Mouse (Mus musculus) limb, embryonic 12.5 days (tissue): ENCODE data around the gene Ribc2. TPM values are rescaled to one million over a fixed set of nuclear protein-coding genes. Genes with fewer than 3 reads are reported as not detected.

Source experiments
- ATAC-seq: fragments of 200-750 bp; cut with Nextera tagmentation; 2 replicates; pipeline ENCODE4 v1.8.0; 2017; ENCODE audit warnings: low read depth, moderate TSS enrichment; ENCODE audit not compliant: insufficient number of reproducible peaks, insufficient read depth, low FRiP score, low TSS enrichment
- H3K27ac ChIP-seq: fragments of 300-500 bp; sonication (generic); 2 replicates; pipeline ENCODE4 v1.5.1; 2016; ENCODE audit warnings: mild to moderate bottlenecking, moderate library complexity
- H3K27me3 ChIP-seq: fragments of 300-500 bp; sonication (generic); 2 replicates; pipeline ENCODE4 v1.6.1; 2016; ENCODE audit warnings: mild to moderate bottlenecking, moderate library complexity
- H3K36me3 ChIP-seq: fragments of 300-500 bp; sonication (generic); 2 replicates; pipeline ENCODE4 v1.6.1; 2016; ENCODE audit warnings: mild to moderate bottlenecking, moderate library complexity
- H3K4me1 ChIP-seq: fragments of 300-500 bp; sonication (generic); replicated peaks from 2 replicates; pipeline ENCODE4 v1.6.1; 2016
- H3K4me2 ChIP-seq: fragments of 300-500 bp; sonication (generic); 2 replicates; pipeline ENCODE4 v1.6.1; 2016; ENCODE audit warnings: mild to moderate bottlenecking, moderate library complexity
- H3K4me3 ChIP-seq: fragments of 300-500 bp; sonication (generic); replicated peaks from 2 replicates; pipeline ENCODE4 v1.5.1; 2016; ENCODE audit warnings: mild to moderate bottlenecking
- H3K9ac ChIP-seq: fragments of 300-500 bp; sonication (generic); replicated peaks from 2 replicates; pipeline ENCODE4 v1.6.1; 2016; ENCODE audit warnings: mild to moderate bottlenecking, moderate library complexity
- H3K9me3 ChIP-seq: fragments of 300-500 bp; sonication (generic); 2 replicates; pipeline ENCODE4 v1.6.1; 2016; ENCODE audit warnings: mild to moderate bottlenecking, moderate library complexity
- WGBS: fragments of 180-500 bp; shearing (Covaris S2); methylation state at CpG from one replicate; pipeline ENCODE4 v1.1.7; 2016; 5-methylcytosine and 5-hydroxymethylcytosine counted together
- polyA plus RNA-seq: library from polyadenylated mRNA; unstranded; fragments of >200 nt; fragmentation: Nextera tagmentation; extraction: Ambion mirVana; gene quantifications from 2 replicates; pipeline ENCODE4 v1.2.1, GENCODE M21; 2016

Gene Ribc2
- polyA plus RNA-seq, 1 experiment from 2014 or later, result 0.80 TPM

GRCm38 (mm10) chr15:85154091-85154490, 22.2 kb downstream of the Ribc2 start:
- 90% methylated on average over 3 of the region's 3 CpGs for WGBS

GRCm38 (mm10) chr15:85156198-85156597, 24.3 kb downstream of the Ribc2 start:
- ATAC-seq, result no peak
- Histone ChIP-seq H3K9ac (no peak overlapping the region), H3K4me1 (peaks cover 26% of the 10 kb centered on the region), H3K9me3 (peaks cover 5% of the 10 kb centered on the region; the same call in 1 of the 2 replicates), H3K4me3 (no peak overlapping the region), H3K27me3 (no peaks in the 10 kb centered on the region), H3K27ac (no peak overlapping the region), H3K36me3 (no peaks in the 10 kb centered on the region), H3K4me2 (no peak overlapping the region)
- 60% methylated on average over 4 of the region's 4 CpGs for WGBS

More at GRCm38 (mm10) chr15:85154091-85154490, 22.2 kb downstream of the Ribc2 start:
- Histone ChIP-seq H3K27ac (no peak overlapping the region), H3K9ac (no peak overlapping the region), H3K4me3 (no peak overlapping the region), H3K4me1 (peaks cover 26% of the 10 kb centered on the region), H3K9me3 (peaks cover 5% of the 10 kb centered on the region; the same call in 1 of the 2 replicates), H3K4me2 (no peak overlapping the region), H3K27me3 (no peaks in the 10 kb centered on the region), H3K36me3 (no peaks in the 10 kb centered on the region)
- no peak for ATAC-seq

GRCm38 (mm10) chr15:85161416-85161815, 29.5 kb downstream of the Ribc2 start:
- no peak overlapping the region for H3K4me3 ChIP-seq
- peaks cover 5% of the 10 kb centered on the region; the same call in 1 of the 2 replicates for H3K9me3 ChIP-seq
- no peak for ATAC-seq
- no peak overlapping the region for H3K9ac ChIP-seq
- H3K27me3 ChIP-seq, result no peaks in the 10 kb centered on the region
- H3K27ac ChIP-seq, result no peak overlapping the region
- no peak overlapping the region for H3K4me2 ChIP-seq
- peaks cover 51% of the 10 kb centered on the region for H3K4me1 ChIP-seq
- no peaks in the 10 kb centered on the region for H3K36me3 ChIP-seq

GRCm38 (mm10) chr15:85162693-85163663, 31.1 kb downstream of the Ribc2 start:
- no peak overlapping the region for H3K4me3 ChIP-seq
- H3K9me3 ChIP-seq, result no peaks in the 10 kb centered on the region; the same call in 1 of the 2 replicates
- ATAC-seq, result no peak
- H3K4me2 ChIP-seq, result no peak overlapping the region
- H3K27ac ChIP-seq, result peak overlapping the region; percentile 66
- no peaks in the 10 kb centered on the region for H3K36me3 ChIP-seq
- no peaks in the 10 kb centered on the region for H3K27me3 ChIP-seq
- no peak overlapping the region for H3K9ac ChIP-seq
- WGBS, result 26% methylated on average over 21 of the region's 21 CpGs
- H3K4me1 ChIP-seq, result peaks cover 54% of the 10 kb centered on the region

GRCm38 (mm10) chr15:85166433-85166933, 34.6 kb downstream of the Ribc2 start:
- peak overlapping the region; percentile 98 for H3K27ac ChIP-seq
- peak overlapping the region; percentile 19; the same call in 1 of the 2 replicates for H3K4me3 ChIP-seq
- WGBS, result 11% methylated on average over 11 of the region's 11 CpGs
- H3K36me3 ChIP-seq, result no peaks in the 10 kb centered on the region
- H3K4me1 ChIP-seq, result peaks cover 60% of the 10 kb centered on the region
- H3K4me2 ChIP-seq, result peak overlapping the region; percentile 49
- H3K9me3 ChIP-seq, result no peaks in the 10 kb centered on the region
- ATAC-seq, result peak; percentile 57
- peak overlapping the region; percentile 54 for H3K9ac ChIP-seq
- no peaks in the 10 kb centered on the region for H3K27me3 ChIP-seq

GRCm38 (mm10) chr15:85167086-85167679, 35.3 kb downstream of the Ribc2 start:
- peak overlapping the region; percentile 49 for H3K4me2 ChIP-seq
- WGBS, result 16% methylated on average over 12 of the region's 12 CpGs
- peaks cover 62% of the 10 kb centered on the region for H3K4me1 ChIP-seq
- no peaks in the 10 kb centered on the region for H3K27me3 ChIP-seq
- H3K9me3 ChIP-seq, result no peaks in the 10 kb centered on the region
- peak overlapping the region; percentile 98 for H3K27ac ChIP-seq
- H3K36me3 ChIP-seq, result no peaks in the 10 kb centered on the region
- no peak overlapping the region for H3K9ac ChIP-seq
- 0 out of 2 replicates have a peak, but pooled peaks have one; percentile 35 for ATAC-seq
- no peak overlapping the region for H3K4me3 ChIP-seq

- WGBS, result 15% methylated on average over 2 of the region's 2 CpGs
- ATAC-seq, result no peak
- Histone ChIP-seq H3K4me2 (no peak overlapping the region), H3K9me3 (no peaks in the 10 kb centered on the region), H3K27ac (no peak overlapping the region), H3K36me3 (no peaks in the 10 kb centered on the region), H3K4me1 (peaks cover 37% of the 10 kb centered on the region), H3K27me3 (no peaks in the 10 kb centered on the region), H3K4me3 (no peak overlapping the region), H3K9ac (no peak overlapping the region)
Measured at GRCm38 (mm10) chr15:85172054-85172453, 40.2 kb downstream of the Ribc2 start.

- Histone ChIP-seq H3K4me3 (no peak overlapping the region), H3K27me3 (no peaks in the 10 kb centered on the region), H3K4me2 (no peak overlapping the region), H3K9me3 (no peaks in the 10 kb centered on the region), H3K27ac (peak overlapping the region; percentile 50), H3K36me3 (no peaks in the 10 kb centered on the region), H3K4me1 (peaks cover 26% of the 10 kb centered on the region), H3K9ac (no peak overlapping the region)
- 55% methylated on average over 8 of the region's 8 CpGs for WGBS
- ATAC-seq, result no peak
Measured at GRCm38 (mm10) chr15:85173425-85173824, 41.5 kb downstream of the Ribc2 start.

GRCm38 (mm10) chr15:85174060-85174459, 42.2 kb downstream of the Ribc2 start:
- no peak overlapping the region for H3K9ac ChIP-seq
- H3K27ac ChIP-seq, result 0 out of 2 replicates have a peak overlapping the region, but pooled peaks have one; percentile 7
- H3K4me2 ChIP-seq, result no peak overlapping the region
- WGBS, result 71% methylated on average over 10 of the region's 10 CpGs
- ATAC-seq, result no peak
- H3K9me3 ChIP-seq, result no peaks in the 10 kb centered on the region
- no peaks in the 10 kb centered on the region for H3K36me3 ChIP-seq
- no peaks in the 10 kb centered on the region for H3K27me3 ChIP-seq
- no peak overlapping the region for H3K4me3 ChIP-seq
- peaks cover 26% of the 10 kb centered on the region for H3K4me1 ChIP-seq

- no peaks in the 10 kb centered on the region for H3K9me3 ChIP-seq
- H3K4me2 ChIP-seq, result no peak overlapping the region
- no peaks in the 10 kb centered on the region for H3K27me3 ChIP-seq
- H3K4me1 ChIP-seq, result peaks cover 36% of the 10 kb centered on the region
- no peaks in the 10 kb centered on the region for H3K36me3 ChIP-seq
- no peak for ATAC-seq
- no peak overlapping the region for H3K4me3 ChIP-seq
- WGBS, result 87% methylated on average over 8 of the region's 8 CpGs
- no peak overlapping the region for H3K9ac ChIP-seq
- no peak overlapping the region; the same call in 1 of the 2 replicates for H3K27ac ChIP-seq
Measured at GRCm38 (mm10) chr15:85177576-85177975, 45.7 kb downstream of the Ribc2 start.

GRCm38 (mm10) chr15:85178172-85178571, 46.3 kb downstream of the Ribc2 start:
- no peaks in the 10 kb centered on the region for H3K36me3 ChIP-seq
- H3K4me2 ChIP-seq, result no peak overlapping the region
- no peak overlapping the region for H3K4me3 ChIP-seq
- no peak overlapping the region for H3K9ac ChIP-seq
- no peaks in the 10 kb centered on the region for H3K9me3 ChIP-seq
- H3K27me3 ChIP-seq, result no peaks in the 10 kb centered on the region
- ATAC-seq, result no peak
- H3K27ac ChIP-seq, result no peak overlapping the region
- peaks cover 33% of the 10 kb centered on the region for H3K4me1 ChIP-seq
- 74% methylated on average over 6 of the region's 6 CpGs for WGBS
